Mouse (Mus musculus): ENCODE data around the gene Pip4p1.
"Not testable (repeated sequence)": the region's sequence is repeated elsewhere in the genome, so short reads cannot be mapped to it uniquely, and the experiment has no call there.

DNA sequence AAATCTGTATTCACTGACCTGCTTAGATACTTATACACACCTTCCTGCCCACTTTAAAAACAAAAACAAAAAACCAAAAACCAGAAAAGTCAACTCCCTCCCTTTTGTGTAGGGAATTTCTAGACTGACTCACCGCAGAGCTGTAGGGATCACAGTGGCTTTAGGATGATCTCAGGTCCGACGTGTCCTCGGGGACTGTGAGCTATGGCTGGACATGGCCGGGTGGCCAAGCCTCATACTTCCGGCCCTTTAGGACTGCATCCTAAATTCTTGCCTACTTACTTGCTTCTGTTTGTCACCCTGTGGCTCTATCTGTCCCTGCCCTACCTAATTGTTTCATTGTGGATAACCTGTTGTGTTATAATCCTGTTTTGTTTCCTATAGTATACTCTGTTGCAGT lies 26.1 kb upstream of the Pip4p1 start:
- TF ChIP-seq CTCF (IDR thresholded peaks at IDR 0.05; ENCODE audit: low read depth, low read length); GATA2 (IDR thresholded peaks at IDR 0.05; ENCODE audit: borderline replicate concordance, low read depth, low read length); TAL1 (conservative IDR thresholded peaks at IDR 0.05; ENCODE audit: low read depth, low read length); GATA1 (IDR thresholded peaks at IDR 0.05; ENCODE audit: borderline replicate concordance, low read length); POLR2AphosphoS5 (IDR thresholded peaks at IDR 0.05; ENCODE audit: insufficient replicate concordance, low read depth, low read length): not testable (repeated sequence)
